Mouse (Mus musculus) frontal cortex, postnatal 25 days (tissue): Measurements from ENCODE around the gene Mgll.

Experiments used
- DNase-seq, 2 experiments: peaks; one replicate each; pipeline ENCODE4 v3.0.0; 2022; ENCODE audit warnings: low spot score in 2 of 2

Gene Mgll

DNA sequence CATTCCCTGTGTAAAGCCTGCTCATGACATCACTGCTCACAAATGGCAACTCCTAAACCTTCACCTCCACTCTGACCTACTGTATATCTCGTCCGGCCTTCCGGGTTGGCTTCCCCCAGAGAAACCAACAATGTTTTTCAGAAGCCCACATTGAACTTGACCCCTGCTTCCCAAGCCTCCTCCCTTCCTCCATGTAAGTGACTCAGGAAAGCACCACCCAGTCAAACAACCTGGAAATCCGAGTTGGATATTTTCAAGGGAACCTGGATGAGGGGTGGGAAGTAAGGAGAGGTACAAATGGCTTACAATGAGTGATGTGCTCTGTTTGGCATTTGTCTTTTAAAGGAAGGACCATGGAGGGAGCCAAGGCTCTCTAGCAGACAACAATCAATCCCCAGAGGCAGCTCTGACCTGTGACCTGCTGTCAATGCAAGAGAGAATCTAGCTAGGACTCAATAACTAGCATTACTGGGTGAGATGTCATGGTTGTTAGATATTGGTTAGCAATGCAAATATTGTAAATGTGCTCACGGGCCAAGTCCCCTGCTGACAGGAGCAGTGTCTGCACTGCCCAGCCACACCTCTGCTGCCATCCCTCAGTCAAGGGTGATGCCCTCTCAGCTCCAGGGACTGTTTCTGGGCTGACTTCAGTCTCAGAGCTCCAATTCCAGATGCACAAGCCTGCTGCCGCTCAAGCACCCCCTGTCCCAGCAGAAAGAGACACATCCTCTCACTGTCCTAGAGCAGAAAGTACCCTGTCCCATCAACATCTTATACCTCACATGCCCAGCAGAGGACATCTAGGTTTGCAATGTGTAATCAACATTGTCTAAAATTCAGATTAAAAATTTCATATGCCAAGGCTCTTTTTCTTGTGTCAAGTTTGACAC is 6.8 kb upstream of the Mgll start:
- no peak for DNase-seq

GRCm38 (mm10) chr6:88718033-88718725 is 6.0 kb upstream of the Mgll start:
- DNase-seq, result no peak

GRCm38 (mm10) chr6:88721059-88721458 is 3.2 kb upstream of the Mgll start:
- no peak for DNase-seq

DNA sequence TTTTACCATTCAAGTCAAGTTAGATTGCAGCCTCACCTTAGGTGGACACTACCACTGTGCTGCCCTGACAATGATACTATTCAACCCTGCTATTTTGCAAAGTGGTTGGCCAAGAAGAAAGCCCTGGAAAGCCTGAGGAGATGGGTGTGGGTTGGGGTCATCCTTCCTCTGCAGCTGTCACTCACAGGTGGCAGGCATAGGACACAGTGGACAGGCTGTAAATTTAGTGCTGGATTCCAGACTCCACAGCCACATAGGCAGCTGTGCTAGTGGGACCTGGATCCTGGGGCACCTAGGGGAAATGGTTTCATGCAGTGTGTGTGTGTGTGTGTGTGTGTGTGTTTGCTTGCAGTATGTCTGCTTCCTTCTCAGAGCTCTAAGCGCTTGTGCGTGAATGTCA is 1.3 kb upstream of the Mgll start:
- DNase-seq, result no peak

DNA sequence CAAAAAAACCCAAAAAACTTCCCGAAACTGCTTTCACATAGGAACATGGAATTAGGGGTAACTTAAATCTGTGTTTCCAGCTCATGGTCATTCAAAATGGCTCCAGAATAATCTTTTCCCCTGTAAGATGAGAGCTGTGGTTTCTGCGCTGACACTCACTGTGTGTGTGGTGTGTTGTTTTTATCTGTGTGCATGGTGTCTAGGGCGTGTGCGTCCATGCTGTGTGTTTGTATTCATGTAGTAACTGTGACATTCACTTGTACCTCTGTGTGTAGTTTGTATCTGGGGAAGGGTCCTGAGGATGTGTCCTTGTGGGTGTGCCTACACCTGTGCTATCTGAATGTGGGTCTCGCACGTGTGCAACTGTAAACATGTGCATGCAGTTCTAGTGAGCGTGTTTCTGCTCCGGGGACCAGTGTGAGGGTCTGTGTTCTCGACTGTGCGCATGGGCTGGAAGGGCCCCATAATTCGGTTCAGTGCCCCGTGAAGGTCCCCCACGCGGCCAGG is 353 bp upstream of the Mgll start:
- DNase-seq, result no peak

- no peak for DNase-seq
These were observed 1.4 kb downstream of the Mgll start for GRCm38 (mm10) chr6:88725590-88725989.

DNA sequence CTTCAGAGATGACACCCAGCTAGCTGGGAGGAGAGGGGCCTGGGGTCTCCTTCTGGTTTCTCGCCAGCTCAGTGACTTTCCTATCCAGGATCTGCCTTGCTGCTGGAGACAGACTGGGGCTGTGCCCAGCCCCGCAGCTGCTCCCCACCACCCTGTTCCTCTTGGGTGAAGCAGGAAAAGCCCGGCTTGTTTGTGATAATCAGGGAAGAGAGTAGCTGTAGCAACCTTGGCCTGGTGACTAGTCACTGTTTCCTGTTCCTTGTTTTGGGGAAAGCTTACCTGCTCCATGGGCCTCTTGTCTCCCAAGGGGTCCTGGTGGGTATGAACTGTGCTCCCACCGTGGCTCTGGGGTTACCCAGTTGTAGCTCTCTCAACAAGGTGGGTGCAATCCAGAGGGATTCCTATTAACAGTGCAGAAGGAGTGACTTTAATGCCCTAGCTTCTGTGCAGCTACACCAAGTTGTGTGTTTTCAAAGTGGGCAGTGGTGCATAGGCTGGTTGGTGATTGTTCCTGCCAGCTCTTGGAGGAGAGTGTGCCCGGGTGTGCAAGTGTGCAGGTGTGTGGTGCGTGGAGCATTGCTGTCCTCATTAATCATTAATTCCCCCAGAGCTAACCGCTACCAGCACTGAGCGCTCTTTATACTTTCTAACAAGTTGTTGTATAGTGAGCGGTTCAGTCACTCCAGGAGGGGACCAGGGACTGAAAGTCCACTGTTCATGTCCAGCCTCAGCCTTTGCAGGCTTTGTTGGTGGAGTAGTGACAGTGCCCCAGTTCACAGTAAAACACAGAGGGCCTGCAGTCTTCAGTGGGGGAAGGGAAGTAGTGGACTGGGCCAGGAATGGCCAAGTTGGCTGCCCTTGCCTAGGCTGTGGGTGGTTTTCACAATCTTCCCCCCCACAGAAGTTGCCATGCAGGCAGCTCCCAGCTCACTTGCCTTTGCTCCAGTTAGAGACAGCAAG is 2.3 kb downstream of the Mgll start:
- peak in 1 of 2 experiments; percentile 13 for DNase-seq

- DNase-seq, result no peak
These were observed 3.3 kb downstream of the Mgll start for GRCm38 (mm10) chr6:88727490-88727889.

GRCm38 (mm10) chr6:88728054-88728453 is 3.8 kb downstream of the Mgll start:
- no peak for DNase-seq

DNA sequence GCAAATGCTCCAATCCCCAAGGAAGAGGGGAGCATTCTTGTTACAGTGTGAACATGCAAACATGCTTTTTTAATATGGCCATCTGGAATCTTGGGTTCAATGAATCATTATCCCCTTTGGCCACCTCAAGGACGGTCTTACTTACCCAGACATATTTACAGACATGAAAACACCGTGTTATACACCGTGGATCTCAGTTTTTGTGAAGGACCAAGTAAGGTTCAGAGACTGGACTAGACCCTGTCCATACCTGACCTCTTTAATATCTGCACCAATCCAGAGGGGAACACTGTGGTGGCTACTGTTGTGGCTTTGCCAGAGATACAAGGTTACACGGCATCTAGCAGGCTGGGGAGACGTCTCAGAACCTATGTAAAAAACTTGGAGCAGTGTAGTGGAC is 4.3 kb downstream of the Mgll start:
- DNase-seq, result no peak

DNA sequence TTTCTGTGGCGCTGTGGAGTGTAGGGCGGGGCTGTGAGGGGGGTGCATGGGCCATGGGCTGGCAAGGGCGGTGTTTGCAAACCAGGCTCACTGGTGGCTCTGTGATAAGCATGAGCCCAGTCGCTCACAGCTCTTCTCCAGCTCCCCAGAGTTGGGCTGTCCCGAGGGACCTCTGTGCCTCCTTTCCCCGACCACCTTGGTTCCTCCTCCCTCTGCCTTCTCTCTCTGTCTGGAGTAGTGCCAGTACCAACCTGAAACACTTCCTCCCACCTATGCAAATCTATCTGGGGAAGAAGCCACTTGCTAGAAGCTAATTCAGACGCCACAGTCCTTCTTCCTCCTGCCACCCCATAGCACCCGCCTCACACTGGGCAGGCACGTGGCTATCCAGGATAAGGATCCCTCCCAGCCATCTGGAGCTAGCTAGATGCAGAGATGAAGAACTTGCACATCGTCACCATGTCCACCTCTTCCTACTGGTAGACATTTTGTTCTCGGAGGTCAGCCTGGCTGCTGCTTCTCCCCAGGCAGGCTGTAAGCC is 7.1 kb downstream of the Mgll start:
- DNase-seq, result no peak

GRCm38 (mm10) chr6:88731991-88732390 is 7.8 kb downstream of the Mgll start:
- DNase-seq, result no peak

DNA sequence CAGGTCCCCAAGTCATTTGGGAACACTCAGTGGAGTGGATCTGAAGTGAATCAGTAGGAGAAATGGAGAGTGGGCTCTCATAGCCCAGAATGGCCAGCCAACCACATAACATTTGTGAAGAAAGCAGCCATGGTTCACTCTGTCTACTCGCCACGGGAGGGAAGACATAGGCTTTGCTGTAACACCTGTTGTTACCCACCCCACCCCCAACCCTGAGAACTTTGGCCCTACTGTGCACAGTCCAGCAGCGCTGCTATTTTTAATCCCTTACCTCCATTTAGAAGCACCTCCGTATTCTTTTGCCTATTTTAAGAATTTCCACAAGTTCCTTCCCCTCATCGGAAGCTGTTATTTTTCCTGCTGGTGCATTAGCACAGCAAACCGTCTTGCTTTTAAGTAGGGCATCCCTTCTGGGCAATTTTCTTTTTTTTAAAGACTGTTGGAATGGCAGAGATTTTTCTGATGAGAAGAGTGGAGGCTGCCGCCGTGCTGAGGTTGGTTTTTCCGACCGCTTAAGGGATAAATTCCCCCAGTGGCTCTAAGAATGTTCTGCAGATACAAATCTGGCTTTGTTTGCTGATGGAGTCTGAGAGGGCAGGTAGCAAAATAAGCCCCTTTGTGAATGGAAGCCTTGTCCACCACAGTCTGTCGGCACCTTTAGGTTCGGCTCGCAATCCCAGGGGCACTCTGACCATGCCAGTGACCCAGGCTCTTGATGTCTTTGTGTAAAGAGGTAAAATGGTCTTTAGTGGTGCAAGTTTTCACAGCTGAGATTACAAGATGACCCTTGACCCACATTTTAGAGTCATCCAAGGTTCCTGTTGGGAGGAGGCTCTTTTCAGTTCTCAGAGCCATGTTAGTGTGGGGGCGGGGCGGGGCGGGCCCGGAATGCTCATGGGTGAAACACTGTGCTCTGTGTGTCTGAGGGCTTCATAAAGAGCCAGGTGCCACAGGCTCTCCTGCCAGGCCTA is 8.7 kb downstream of the Mgll start:
- DNase-seq, result no peak

DNA sequence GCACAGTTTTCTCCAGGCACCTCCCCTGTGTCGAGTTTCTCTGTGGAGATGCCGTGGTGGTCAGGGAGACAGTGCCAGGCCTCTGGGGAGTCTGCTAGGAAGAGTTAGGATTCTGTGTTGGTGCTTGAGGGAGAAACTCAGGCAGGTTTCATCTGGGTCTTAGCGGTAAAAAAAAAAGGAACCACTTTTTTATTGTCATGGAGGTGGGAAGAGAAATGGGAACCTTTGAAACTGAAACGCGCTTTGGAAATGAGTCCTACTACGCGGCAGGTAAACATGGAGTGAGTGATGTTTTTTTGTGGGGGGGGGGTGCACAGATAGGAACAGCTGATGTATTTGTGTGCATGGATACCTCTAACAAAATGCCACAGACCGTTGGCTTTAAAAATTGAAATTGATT is 12.1 kb downstream of the Mgll start:
- no peak for DNase-seq

- no peak for DNase-seq
These were observed 12.7 kb downstream of the Mgll start for GRCm38 (mm10) chr6:88736741-88737508.

DNA sequence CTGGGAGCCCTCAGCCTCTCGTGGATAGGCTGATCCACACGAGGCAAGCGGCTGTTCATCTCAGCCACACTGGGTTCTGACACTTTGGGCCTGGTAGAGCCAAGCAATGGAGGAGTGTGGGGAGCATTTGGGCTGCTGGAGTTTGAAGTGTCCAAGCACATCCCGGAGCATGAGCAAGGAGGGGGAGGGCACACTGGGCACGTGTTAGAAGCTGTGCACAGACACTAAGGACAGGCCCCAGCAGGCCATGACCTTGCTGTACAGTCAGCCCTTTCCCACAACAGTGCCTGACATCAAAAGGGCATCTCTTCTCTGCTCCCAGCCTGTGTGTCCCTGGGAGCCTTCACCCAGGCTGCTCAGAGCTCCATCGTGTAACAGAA is 13.3 kb downstream of the Mgll start:
- no peak for DNase-seq

DNA sequence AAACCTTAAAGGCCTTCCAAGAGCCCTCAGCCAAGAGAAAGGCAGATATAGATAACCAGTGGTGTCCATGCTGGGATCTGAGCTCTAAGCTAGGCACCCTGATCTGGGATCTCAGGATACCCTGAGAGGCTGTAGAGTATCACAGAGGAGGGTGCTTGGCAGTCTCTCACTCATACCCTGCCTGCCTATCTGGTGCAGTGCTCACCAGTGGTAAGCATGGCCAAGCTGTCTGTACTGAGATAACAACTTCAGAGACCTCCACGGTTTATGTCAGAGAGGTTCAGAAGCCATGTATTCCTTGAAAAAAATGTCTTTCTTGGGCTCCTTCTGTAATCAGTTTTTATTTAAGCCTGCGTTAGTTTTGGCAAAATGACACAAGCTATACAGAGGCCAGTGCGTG is 16.8 kb downstream of the Mgll start:
- no peak for DNase-seq

DNA sequence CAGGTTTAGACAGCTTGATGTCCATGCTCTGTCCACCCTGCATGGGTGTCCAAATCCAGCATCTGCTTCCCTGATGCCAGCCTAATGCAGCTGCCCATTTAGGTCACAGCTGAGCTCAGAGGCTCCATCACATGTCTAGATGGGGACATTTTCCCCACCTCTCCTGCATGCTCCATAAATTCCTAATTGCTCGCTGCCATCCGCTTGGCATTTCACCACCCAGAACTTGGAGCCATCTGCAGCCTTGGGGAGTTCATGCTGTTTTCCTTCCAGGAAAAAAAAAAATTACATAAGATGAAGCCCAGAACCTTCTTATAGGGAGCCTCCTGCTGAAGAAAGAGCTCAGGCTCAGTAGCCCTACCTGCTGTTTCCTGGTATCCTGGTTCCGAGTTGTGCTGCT is 17.6 kb downstream of the Mgll start:
- no peak for DNase-seq

DNA sequence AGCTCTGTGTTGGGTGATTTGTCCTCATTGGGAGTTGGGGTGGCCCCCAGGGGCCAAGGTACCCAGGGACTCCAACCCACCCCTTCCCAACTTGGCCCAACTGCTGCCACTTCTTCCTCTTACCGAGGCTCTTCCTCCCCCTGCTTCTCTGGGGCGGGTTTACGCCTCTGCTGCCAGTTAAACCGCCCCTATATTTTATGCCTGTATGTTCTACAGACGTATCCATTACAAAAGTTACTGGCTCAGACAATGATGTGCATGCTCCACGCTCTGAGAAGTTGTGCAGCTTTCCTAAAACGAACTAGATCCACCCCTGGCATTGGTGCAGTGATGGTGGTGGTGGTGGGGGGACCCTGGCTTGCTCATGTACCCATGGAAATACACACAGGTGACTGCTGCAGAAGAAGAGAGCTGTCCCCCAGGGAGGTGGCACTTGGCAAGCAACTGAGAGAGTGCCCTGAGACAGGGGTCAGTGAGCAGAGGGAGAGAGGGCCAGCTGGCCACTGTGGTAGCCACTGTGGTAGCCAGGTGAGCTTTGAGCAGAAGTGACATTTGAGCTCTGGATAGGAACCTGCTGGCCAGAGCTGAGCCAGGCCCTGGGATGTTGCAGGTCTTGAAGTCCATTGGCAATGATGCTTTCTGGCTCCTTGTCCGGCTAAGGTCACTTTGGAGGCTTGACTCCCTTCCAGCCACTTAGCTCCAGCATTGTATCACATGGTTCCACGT is 18.2 kb downstream of the Mgll start:
- no peak for DNase-seq
